Mouse (Mus musculus) neural tube, embryonic 12.5 days (tissue): ENCODE data around the gene Schip1. TPM values are rescaled to one million over a fixed set of nuclear protein-coding genes. Genes with fewer than 3 reads are reported as not detected.
A peak's percentile ranks its signal among the peaks of the same experiment; 100 is the strongest.

Experiments
- ATAC-seq: fragments of 200-750 bp; cut with Nextera tagmentation; 2 replicates; pipeline ENCODE4 v1.8.0; 2017; ENCODE audit warnings: low read depth, mild to moderate bottlenecking, moderate TSS enrichment, moderate library complexity; ENCODE audit not compliant: low FRiP score
- H3K27ac ChIP-seq: fragments of 300-500 bp; sonication (generic); 2 replicates; pipeline ENCODE4 v1.5.1; 2016
- H3K27me3 ChIP-seq: fragments of 300-500 bp; sonication (generic); replicated peaks from 2 replicates; pipeline ENCODE4 v1.6.1; 2016; ENCODE audit warnings: mild to moderate bottlenecking
- H3K36me3 ChIP-seq: fragments of 300-500 bp; sonication (generic); 2 replicates; pipeline ENCODE4 v1.6.1; 2016; ENCODE audit warnings: mild to moderate bottlenecking
- H3K4me1 ChIP-seq: fragments of 300-500 bp; sonication (generic); 2 replicates; pipeline ENCODE4 v1.6.1; 2016
- H3K4me2 ChIP-seq: fragments of 300-500 bp; sonication (generic); replicated peaks from 2 replicates; pipeline ENCODE4 v1.6.1; 2016; ENCODE audit warnings: mild to moderate bottlenecking
- H3K4me3 ChIP-seq: fragments of 300-500 bp; sonication (generic); 2 replicates; pipeline ENCODE4 v1.5.1; 2016
- H3K9ac ChIP-seq: fragments of 300-500 bp; sonication (generic); 2 replicates; pipeline ENCODE4 v1.6.1; 2016; ENCODE audit warnings: mild to moderate bottlenecking
- H3K9me3 ChIP-seq: fragments of 300-500 bp; sonication (generic); 2 replicates; pipeline ENCODE4 v1.6.1; 2016; ENCODE audit warnings: mild to moderate bottlenecking
- WGBS: fragments of 180-500 bp; shearing (Covaris S2); methylation state at CpG from one replicate; pipeline ENCODE4 v1.1.7; 2016; 5-methylcytosine and 5-hydroxymethylcytosine counted together
- polyA plus RNA-seq: library from polyadenylated mRNA; unstranded; fragments of >200 nt; fragmentation: Nextera tagmentation; extraction: Ambion mirVana; gene quantifications from 2 replicates; pipeline ENCODE4 v1.2.1, GENCODE M21; 2016

Schip1 gene
- polyA plus RNA-seq, 1 experiment from 2014 or later, result 113 TPM

DNA sequence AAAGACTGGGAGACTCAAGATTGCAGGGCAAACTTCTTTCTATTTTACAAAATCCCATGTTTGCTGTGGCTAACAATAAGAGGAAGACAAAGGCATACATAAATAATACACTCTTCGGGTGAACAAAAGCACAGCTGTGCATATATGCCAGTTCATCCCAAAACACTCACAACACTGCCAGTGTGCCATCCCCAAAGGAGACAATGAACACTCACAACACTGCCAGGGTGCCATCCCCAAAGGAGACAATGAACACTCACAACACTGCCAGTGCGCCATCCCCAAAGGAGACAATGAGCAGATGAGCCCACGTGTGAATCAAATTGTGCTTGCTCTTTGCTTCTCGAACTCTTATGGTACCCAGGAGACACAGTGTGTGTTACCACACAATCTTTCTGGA lies 355.2 kb downstream of the Schip1 start:
- H3K27me3 ChIP-seq, result no peaks in the 10 kb centered on the region
- H3K4me1 ChIP-seq, result no peaks in the 10 kb centered on the region
- H3K9me3 ChIP-seq, result no peaks in the 10 kb centered on the region
- WGBS, result 76% methylated on average over 4 of the region's 4 CpGs
- no peaks in the 10 kb centered on the region for H3K36me3 ChIP-seq
- no peak overlapping the region for H3K9ac ChIP-seq
- H3K4me3 ChIP-seq, result no peak overlapping the region
- ATAC-seq, result no peak
- no peak overlapping the region for H3K27ac ChIP-seq
- no peak overlapping the region for H3K4me2 ChIP-seq

DNA sequence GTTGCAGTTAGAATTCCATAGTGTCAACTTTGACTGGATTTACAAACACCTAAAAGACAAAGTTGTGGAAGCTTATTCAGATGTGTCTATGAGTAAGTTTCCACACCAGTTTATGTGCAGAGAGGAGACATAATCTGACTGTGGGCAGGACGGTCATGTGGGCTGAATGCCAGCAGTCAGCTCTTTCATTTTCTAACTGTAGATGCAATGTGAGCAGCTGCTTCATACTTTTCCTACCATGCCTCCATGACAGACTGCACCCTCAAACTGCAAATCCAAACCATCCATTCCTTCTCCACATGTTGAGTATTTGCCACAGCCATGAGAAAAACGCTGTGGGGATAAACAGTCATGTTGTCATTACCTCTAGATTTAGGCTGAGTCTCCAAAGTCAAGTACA lies 356.3 kb downstream of the Schip1 start:
- no peak overlapping the region for H3K9ac ChIP-seq
- WGBS, result 85% methylated on average over 2 of the region's 2 CpGs
- no peaks in the 10 kb centered on the region for H3K36me3 ChIP-seq
- no peaks in the 10 kb centered on the region for H3K4me1 ChIP-seq
- H3K4me2 ChIP-seq, result no peak overlapping the region
- H3K4me3 ChIP-seq, result no peak overlapping the region
- H3K27ac ChIP-seq, result no peak overlapping the region
- no peaks in the 10 kb centered on the region for H3K27me3 ChIP-seq
- ATAC-seq, result no peak
- no peaks in the 10 kb centered on the region for H3K9me3 ChIP-seq

DNA sequence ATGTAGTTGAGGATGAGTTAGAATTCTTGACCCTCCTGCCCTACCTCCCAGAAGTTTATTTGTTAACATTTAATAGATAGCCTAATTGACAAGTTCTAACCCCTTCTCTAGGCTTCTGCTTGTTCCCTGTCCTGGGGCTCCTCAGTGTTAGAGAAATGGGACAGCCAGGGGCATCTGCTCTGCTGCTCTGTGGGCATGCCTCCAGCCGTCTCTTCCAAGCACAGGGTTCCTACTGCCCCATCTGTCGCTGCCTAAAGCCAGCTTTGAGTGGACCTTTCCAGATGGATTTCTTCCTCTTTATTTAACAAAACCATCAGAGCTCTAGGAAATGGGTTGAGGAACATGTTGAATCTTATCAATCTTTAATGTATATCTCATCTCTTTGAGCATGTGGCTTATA lies 357.2 kb downstream of the Schip1 start:
- Histone ChIP-seq H3K9me3 (no peaks in the 10 kb centered on the region), H3K4me2 (no peak overlapping the region), H3K4me3 (no peak overlapping the region), H3K27ac (no peak overlapping the region), H3K4me1 (no peaks in the 10 kb centered on the region), H3K36me3 (no peaks in the 10 kb centered on the region), H3K27me3 (no peaks in the 10 kb centered on the region), H3K9ac (no peak overlapping the region)
- no peak for ATAC-seq
- 80% methylated on average over 2 of the region's 2 CpGs for WGBS

DNA sequence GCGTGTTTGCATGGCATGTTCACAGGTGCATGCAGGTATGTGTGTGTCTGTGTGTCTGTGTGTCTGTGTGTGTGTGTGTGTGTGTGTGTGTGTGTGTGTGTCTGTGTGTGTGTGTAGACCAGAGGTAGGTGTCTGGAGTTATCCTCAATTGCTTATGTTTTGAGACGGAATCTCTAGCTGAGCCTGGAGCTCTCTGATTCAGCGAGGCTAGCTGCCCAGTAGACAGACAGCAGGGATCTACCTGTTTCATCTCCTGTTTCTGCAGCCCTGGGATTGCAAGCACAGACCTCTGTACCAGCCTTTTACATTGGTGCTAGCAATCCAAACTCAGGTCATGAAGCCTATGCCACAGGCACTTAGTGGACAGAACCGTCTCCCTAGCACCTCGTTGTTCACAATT lies 363.5 kb downstream of the Schip1 start:
- Histone ChIP-seq H3K36me3 (no peaks in the 10 kb centered on the region), H3K4me3 (no peak overlapping the region), H3K9ac (no peak overlapping the region), H3K27ac (no peak overlapping the region), H3K4me2 (no peak overlapping the region), H3K27me3 (no peaks in the 10 kb centered on the region), H3K9me3 (no peaks in the 10 kb centered on the region), H3K4me1 (no peaks in the 10 kb centered on the region)
- no peak for ATAC-seq
- WGBS, result 94% methylated on average over 5 of the region's 5 CpGs

DNA sequence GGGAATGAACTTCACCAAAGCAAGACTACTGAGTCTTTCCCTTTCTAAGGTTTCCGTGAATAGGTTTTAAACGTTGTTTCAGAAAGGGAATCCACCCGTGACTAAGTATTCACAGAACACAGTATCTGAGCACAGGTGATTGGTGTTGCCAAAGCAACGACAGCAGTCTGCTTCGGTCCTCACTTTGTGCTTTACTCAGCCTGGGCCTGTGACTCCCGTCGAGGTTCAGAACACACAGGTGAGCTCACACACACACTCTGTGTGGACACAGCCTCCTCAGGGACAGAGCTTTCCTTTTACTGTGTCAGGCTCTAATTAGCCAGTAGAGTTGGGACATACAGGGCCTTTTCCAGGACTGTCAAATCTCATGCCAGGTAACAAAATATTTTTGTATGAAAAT lies 369.8 kb downstream of the Schip1 start:
- H3K4me1 ChIP-seq, result no peaks in the 10 kb centered on the region
- no peak overlapping the region for H3K4me2 ChIP-seq
- no peaks in the 10 kb centered on the region for H3K9me3 ChIP-seq
- WGBS, result 63% methylated on average over 7 of the region's 7 CpGs
- no peak overlapping the region for H3K4me3 ChIP-seq
- H3K27ac ChIP-seq, result no peak overlapping the region
- no peaks in the 10 kb centered on the region for H3K27me3 ChIP-seq
- H3K36me3 ChIP-seq, result no peaks in the 10 kb centered on the region
- ATAC-seq, result no peak
- no peak overlapping the region for H3K9ac ChIP-seq

DNA sequence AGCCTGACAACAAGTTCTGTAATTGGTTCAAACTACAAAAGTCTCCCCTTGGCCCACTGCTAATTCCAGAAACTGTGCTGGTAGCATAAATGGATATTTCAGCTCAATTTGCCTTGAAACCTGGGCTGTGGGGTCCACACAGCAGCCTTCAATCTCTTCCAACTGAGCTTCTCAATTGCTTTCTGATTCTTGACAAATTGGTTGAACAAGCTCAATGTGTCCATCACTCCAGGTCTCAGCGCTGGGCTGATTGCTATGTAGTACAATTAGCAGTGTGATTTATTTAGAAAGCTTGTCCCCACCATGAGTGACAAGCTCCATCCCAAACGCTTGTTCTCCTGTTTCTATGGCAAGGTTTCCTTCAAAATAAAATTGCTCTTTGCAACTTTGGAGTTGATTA lies 370.3 kb downstream of the Schip1 start:
- no peak overlapping the region for H3K9ac ChIP-seq
- WGBS, result 87% methylated on average over 2 of the region's 2 CpGs
- ATAC-seq, result no peak
- H3K27ac ChIP-seq, result no peak overlapping the region
- H3K4me3 ChIP-seq, result no peak overlapping the region
- no peaks in the 10 kb centered on the region for H3K36me3 ChIP-seq
- no peak overlapping the region for H3K4me2 ChIP-seq
- H3K27me3 ChIP-seq, result no peaks in the 10 kb centered on the region
- no peaks in the 10 kb centered on the region for H3K9me3 ChIP-seq
- no peaks in the 10 kb centered on the region for H3K4me1 ChIP-seq

DNA sequence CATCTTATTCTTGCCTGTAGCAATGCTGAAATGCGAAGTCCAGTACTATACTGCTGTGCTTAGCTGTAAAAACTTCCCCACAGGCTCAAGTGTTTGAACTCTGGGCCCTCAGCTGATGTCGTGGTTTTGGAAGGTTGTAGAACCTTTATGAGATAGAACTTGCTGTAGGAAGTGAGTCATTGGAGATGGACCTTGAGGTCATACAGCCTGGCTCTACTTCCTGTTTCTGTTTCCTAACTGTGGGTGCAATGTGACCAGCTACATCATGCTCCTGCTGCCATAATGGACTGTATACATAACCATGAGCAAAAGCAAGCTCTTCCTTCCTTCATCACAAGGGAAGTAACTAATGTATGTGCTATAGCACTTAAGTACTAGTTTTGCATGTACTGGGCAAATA lies 383.9 kb downstream of the Schip1 start:
- H3K9ac ChIP-seq, result no peak overlapping the region
- no peaks in the 10 kb centered on the region for H3K36me3 ChIP-seq
- H3K9me3 ChIP-seq, result no peaks in the 10 kb centered on the region
- ATAC-seq, result no peak
- 75% methylated on average over 2 of the region's 2 CpGs for WGBS
- no peak overlapping the region for H3K4me3 ChIP-seq
- H3K27ac ChIP-seq, result no peak overlapping the region
- H3K4me1 ChIP-seq, result no peaks in the 10 kb centered on the region
- no peak overlapping the region for H3K4me2 ChIP-seq
- no peaks in the 10 kb centered on the region for H3K27me3 ChIP-seq

DNA sequence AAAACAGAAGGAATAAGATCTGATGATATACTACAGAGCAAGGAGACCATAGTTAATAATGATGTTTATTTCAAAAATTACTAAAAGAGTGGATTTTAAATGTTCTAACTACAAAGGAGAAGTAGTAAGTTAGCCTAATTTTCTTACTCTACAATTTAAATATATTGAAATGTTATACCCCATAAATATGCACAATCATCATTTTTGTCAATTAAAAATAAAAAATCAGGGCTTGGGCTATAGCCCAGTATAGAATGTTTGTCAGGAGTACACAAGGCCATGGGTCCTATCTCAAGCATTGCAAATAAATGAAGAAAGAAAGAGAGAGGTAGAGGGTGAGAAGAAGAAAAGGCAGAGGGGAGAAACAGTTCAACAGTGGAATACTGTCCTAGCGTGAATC lies 387.0 kb downstream of the Schip1 start:
- Histone ChIP-seq H3K4me2 (no peak overlapping the region), H3K9ac (no peak overlapping the region), H3K4me3 (no peak overlapping the region), H3K9me3 (no peaks in the 10 kb centered on the region), H3K27ac (no peak overlapping the region), H3K4me1 (no peaks in the 10 kb centered on the region), H3K27me3 (no peaks in the 10 kb centered on the region), H3K36me3 (no peaks in the 10 kb centered on the region)
- ATAC-seq, result no peak
- 97% methylated on average over 1 of the region's 1 CpGs for WGBS

DNA sequence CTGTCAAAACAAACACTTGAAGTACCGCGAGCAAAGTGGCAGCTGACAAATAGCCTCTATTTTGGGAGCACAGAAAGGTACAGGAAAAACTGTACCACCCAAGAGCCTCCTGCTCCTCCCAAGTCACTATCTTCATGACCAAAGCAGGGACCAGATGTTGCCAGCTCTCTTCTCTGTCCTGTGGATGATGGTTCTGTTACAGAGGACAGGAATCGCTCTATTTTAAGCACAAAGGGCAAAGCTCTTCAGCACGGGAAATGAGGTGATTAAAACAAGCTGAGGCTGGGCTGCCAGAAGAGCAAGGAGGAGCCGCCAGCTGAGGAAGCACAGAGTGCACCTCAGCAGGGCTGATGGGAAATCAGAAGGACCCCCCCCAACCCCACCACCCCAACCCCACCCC lies 388.7 kb downstream of the Schip1 start:
- no peak for ATAC-seq
- no peak overlapping the region for H3K9ac ChIP-seq
- no peaks in the 10 kb centered on the region for H3K4me1 ChIP-seq
- H3K9me3 ChIP-seq, result no peaks in the 10 kb centered on the region
- no peak overlapping the region for H3K4me3 ChIP-seq
- 27% methylated on average over 5 of the region's 5 CpGs for WGBS
- H3K4me2 ChIP-seq, result 0 out of 2 replicates have a peak overlapping the region, but pooled peaks have one; percentile 12
- H3K36me3 ChIP-seq, result no peaks in the 10 kb centered on the region
- no peak overlapping the region for H3K27ac ChIP-seq
- no peaks in the 10 kb centered on the region for H3K27me3 ChIP-seq

DNA sequence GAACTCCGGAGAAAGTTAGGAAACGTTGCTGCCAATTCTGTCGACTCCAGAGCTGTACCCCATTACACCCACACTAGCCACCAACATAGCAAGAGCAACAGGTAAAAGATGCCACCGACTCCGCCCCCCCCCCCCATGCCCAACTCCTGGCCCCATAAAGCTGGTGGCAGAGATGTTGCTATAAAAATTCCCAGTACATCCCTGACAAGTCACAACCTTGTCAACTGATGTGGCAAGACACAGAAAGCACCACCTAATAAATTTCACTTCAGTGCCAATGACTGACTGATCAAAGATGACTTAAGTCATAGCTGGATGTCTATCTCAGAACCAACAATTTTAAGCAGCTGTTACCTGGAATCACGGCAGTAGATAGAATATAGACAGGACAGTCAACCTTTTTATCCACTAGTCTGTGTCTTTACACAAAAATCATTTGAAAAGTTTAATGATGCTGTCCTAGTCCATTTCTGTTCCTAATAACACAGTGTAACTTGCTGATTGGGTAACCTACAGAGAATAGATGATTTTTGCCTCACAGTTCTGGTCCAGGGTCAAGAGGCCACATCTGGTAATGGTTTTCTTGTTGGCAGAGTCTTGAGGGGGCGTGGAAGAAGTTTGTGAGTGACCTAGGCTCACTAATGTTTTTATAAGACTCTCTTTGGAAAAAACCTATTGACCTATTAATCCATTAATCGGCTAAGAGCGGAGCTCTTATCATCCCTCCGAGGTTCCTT lies 389.3 kb downstream of the Schip1 start:
- H3K27ac ChIP-seq, result no peak overlapping the region
- no peak for ATAC-seq
- no peaks in the 10 kb centered on the region for H3K4me1 ChIP-seq
- WGBS, result 60% methylated on average over 7 of the region's 10 CpGs
- no peaks in the 10 kb centered on the region for H3K9me3 ChIP-seq
- H3K9ac ChIP-seq, result no peak overlapping the region
- 0 out of 2 replicates have a peak overlapping the region, but pooled peaks have one; percentile 12 for H3K4me2 ChIP-seq
- H3K27me3 ChIP-seq, result no peaks in the 10 kb centered on the region
- H3K4me3 ChIP-seq, result no peak overlapping the region
- H3K36me3 ChIP-seq, result no peaks in the 10 kb centered on the region

DNA sequence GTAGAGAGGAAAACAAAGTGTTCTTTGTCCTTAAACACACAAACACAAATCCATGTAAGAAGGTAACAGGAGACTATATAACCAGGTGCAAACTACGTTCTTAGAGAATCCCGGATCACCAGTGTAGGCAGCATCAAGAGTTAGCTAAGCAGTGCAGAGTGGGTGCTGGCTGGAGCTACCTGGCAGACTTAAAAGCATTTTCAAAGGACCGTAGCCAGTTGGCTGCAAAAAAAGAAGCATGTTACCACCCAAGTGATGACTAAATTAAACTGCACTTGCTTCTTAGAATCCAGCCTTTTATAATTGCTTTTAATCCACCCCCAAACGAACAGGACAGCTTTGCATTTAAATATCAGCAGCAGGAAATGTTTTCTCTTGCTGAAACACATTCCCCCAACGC lies 402.0 kb downstream of the Schip1 start:
- Histone ChIP-seq H3K4me3 (no peak overlapping the region), H3K9me3 (no peaks in the 10 kb centered on the region), H3K27ac (no peak overlapping the region), H3K27me3 (no peaks in the 10 kb centered on the region), H3K4me2 (no peak overlapping the region), H3K9ac (no peak overlapping the region), H3K36me3 (no peaks in the 10 kb centered on the region), H3K4me1 (peaks cover 13% of the 10 kb centered on the region; the same call in 1 of the 2 replicates)
- WGBS, result 49% methylated on average over 5 of the region's 5 CpGs
- ATAC-seq, result no peak

DNA sequence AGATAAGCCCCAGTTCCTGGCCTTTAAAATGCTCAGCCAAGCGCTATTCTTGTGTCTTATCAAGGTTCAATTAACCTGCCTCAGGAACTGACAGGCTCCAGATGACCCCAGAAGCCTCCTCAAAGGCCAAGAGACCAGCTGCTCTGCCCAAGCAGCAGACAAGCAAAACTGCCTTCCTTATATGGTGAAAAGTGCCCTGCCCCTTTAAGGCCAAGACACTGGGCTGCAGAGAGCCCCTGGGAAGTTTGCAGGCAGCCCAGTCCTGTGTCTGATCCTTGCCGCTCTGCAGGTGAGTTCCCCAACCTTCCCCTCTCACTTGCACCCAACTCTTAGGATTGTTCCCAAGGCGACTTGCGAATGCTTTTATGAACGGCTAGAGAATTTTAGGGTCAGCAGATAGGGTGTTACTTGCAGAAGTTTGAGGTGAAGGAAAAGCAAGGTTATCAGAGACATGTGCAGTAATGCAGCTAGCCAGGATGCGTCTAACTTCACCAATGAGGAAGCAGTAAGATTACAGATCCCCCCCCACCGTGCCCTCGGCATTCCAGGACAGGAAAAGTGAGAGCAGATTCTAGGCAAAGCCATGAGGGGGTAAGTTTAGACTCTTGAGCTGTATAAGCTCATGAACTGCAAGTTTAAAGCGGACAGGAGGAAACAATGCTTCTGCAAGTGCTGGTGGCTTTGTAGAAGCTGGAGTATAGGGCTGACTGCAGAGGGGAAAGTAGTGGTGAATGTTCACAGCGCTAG lies 403.5 kb downstream of the Schip1 start:
- ATAC-seq, result no peak
- 2% methylated on average over 10 of the region's 10 CpGs for WGBS
- Histone ChIP-seq H3K4me3 (peak overlapping the region; percentile 9; the same call in 1 of the 2 replicates), H3K9ac (no peak overlapping the region), H3K27ac (no peak overlapping the region), H3K27me3 (no peaks in the 10 kb centered on the region), H3K4me1 (peaks cover 13% of the 10 kb centered on the region; the same call in 1 of the 2 replicates), H3K36me3 (no peaks in the 10 kb centered on the region), H3K4me2 (peak overlapping the region; percentile 52), H3K9me3 (no peaks in the 10 kb centered on the region)

DNA sequence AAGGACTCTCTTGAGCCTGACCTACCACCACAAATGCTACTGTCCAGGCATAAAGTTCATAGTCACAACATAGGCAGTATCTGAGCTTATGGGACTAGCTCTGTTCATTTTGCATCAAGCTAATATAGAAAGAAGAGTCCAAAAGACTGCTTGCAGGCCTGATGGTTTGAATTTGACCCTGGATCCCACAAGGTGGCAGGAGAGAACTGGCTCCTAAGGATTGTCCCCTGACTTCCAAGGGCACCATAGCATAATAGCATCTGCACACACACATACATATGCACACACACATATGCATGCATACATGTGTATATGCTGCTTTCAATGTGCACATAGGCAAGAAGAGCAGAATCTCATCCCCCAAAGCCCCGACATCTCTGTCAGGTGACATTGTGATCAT lies 405.0 kb downstream of the Schip1 start:
- no peak for ATAC-seq
- Histone ChIP-seq H3K9me3 (no peaks in the 10 kb centered on the region), H3K27me3 (no peaks in the 10 kb centered on the region), H3K36me3 (no peaks in the 10 kb centered on the region), H3K4me2 (no peak overlapping the region), H3K9ac (no peak overlapping the region), H3K4me1 (peaks cover 13% of the 10 kb centered on the region; the same call in 1 of the 2 replicates), H3K4me3 (no peak overlapping the region), H3K27ac (no peak overlapping the region)
- 82% methylated on average over 1 of the region's 1 CpGs for WGBS
